Mouse (Mus musculus) lung, embryonic 15.5 days (tissue): Measurements from ENCODE around the gene Hist1h4d. TPM values are rescaled to one million over a fixed set of nuclear protein-coding genes. Genes with fewer than 3 reads are reported as not detected.
A peak's percentile ranks its signal among the peaks of the same experiment; 100 is the strongest.
"Not testable (repeated sequence)": the region's sequence is repeated elsewhere in the genome, so short reads cannot be mapped to it uniquely, and the experiment has no call there.

Experiments used
- ATAC-seq: fragments of 200-750 bp; cut with Nextera tagmentation; 2 replicates; pipeline ENCODE4 v1.8.0; 2017; ENCODE audit warnings: moderate number of reproducible peaks, borderline replicate concordance; ENCODE audit not compliant: low FRiP score, low TSS enrichment; ENCODE audit errors: extremely low read depth
- H3K27ac ChIP-seq: fragments of 300-500 bp; sonication (generic); 2 replicates; pipeline ENCODE4 v1.5.1; 2015; ENCODE audit warnings: moderate library complexity, mild to moderate bottlenecking, inconsistent platforms
- H3K27me3 ChIP-seq: fragments of 300-500 bp; sonication (generic); 2 replicates; pipeline ENCODE4 v1.6.1; 2015; ENCODE audit warnings: inconsistent platforms
- H3K36me3 ChIP-seq: fragments of 300-500 bp; sonication (generic); 2 replicates; pipeline ENCODE4 v1.6.1; 2015; ENCODE audit warnings: inconsistent platforms
- H3K4me1 ChIP-seq: fragments of 300-500 bp; sonication (generic); 2 replicates; pipeline ENCODE4 v1.6.1; 2015; ENCODE audit warnings: inconsistent platforms
- H3K4me2 ChIP-seq: fragments of 300-500 bp; sonication (generic); 2 replicates; pipeline ENCODE4 v1.6.1; 2015; ENCODE audit warnings: inconsistent platforms, mild to moderate bottlenecking, moderate library complexity
- H3K4me3 ChIP-seq: fragments of 300-500 bp; sonication (generic); 2 replicates; pipeline ENCODE4 v1.5.1; 2015; ENCODE audit warnings: mild to moderate bottlenecking, inconsistent platforms
- H3K9ac ChIP-seq: fragments of 300-500 bp; sonication (generic); 2 replicates; pipeline ENCODE4 v1.6.1; 2015; ENCODE audit warnings: inconsistent platforms
- H3K9me3 ChIP-seq: fragments of 300-500 bp; sonication (generic); 2 replicates; pipeline ENCODE4 v1.6.1; 2016; ENCODE audit warnings: inconsistent platforms
- WGBS: fragments of 180-500 bp; shearing (Covaris S2); methylation state at CpG from one replicate; pipeline ENCODE4 v1.1.7; 2015; 5-methylcytosine and 5-hydroxymethylcytosine counted together
- microRNA-seq: library from miRNA; unstranded; fragments of <30 nt; microRNA quantifications from one replicate; pipeline ENCODE4, GENCODE M21; 2016
- polyA plus RNA-seq: library from polyadenylated mRNA; unstranded; fragments of >200 nt; fragmentation: Nextera tagmentation; extraction: Ambion mirVana; gene quantifications from 2 replicates; pipeline ENCODE4 v1.2.1, GENCODE M21; 2015

The Hist1h4d gene
- polyA plus RNA-seq, 1 experiment from 2014 or later: 160 TPM

- no peak for ATAC-seq
- Histone ChIP-seq H3K4me3 (peak overlapping the region; percentile 73), H3K27me3 (no peaks in the 10 kb centered on the region), H3K4me1 (peaks cover 13% of the 10 kb centered on the region; the same call in 1 of the 2 replicates), H3K9me3 (no peaks in the 10 kb centered on the region), H3K4me2 (peak overlapping the region; percentile 89), H3K27ac (peak overlapping the region; percentile 100), H3K9ac (peak overlapping the region; percentile 99), H3K36me3 (no peaks in the 10 kb centered on the region)
- WGBS: 38% methylated on average over 12 of the region's 12 CpGs
These were observed 38.8 kb downstream of the Hist1h4d start for GRCm38 (mm10) chr13:23620056-23620732.

GRCm38 (mm10) chr13:23620733-23621531 lies 39.5 kb downstream of the Hist1h4d start, which contains the start of gene Hist1h2be:
Hist1h2be (minus strand) TSS chr13:23621124.
- peaks cover 13% of the 10 kb centered on the region; the same call in 1 of the 2 replicates for H3K4me1 ChIP-seq
- H3K27ac ChIP-seq: peak within 1 kb of the TSS; percentile 100
- peak within 1 kb of the TSS; percentile 99 for H3K9ac ChIP-seq
- H3K27me3 ChIP-seq: no peaks in the 10 kb centered on the region
- H3K4me2 ChIP-seq: peak within 1 kb of the TSS; percentile 89
- under 1% methylated on average over 27 of the region's 27 CpGs for WGBS
- H3K9me3 ChIP-seq: no peaks in the 10 kb centered on the region
- H3K4me3 ChIP-seq: peak within 1 kb of the TSS; percentile 73
- no peaks in the 10 kb centered on the region for H3K36me3 ChIP-seq
- peak; percentile 87 for ATAC-seq

GRCm38 (mm10) chr13:23621532-23622174 lies 40.3 kb downstream of the Hist1h4d start:
- WGBS: under 1% methylated on average over 18 of the region's 18 CpGs

GRCm38 (mm10) chr13:23622175-23622671 lies 40.8 kb downstream of the Hist1h4d start, which contains the start of gene Hist1h1e:
Hist1h1e (minus strand) TSS chr13:23622558.
- H3K9me3 ChIP-seq, H3K36me3 ChIP-seq, H3K27me3 ChIP-seq: not testable (repeated sequence)
- H3K4me2 ChIP-seq: peak within 1 kb of the TSS; percentile 89
- H3K9ac ChIP-seq: peak within 1 kb of the TSS; percentile 99
- ATAC-seq: peak; percentile 89
- H3K27ac ChIP-seq: peak within 1 kb of the TSS; percentile 100
- under 1% methylated on average over 53 of the region's 53 CpGs for WGBS
- H3K4me1 ChIP-seq: peaks cover 13% of the 10 kb centered on the region; the same call in 1 of the 2 replicates
- peak within 1 kb of the TSS; percentile 73 for H3K4me3 ChIP-seq

More at GRCm38 (mm10) chr13:23621532-23622174, 40.3 kb downstream of the Hist1h4d start:
- peak overlapping the region; percentile 73 for H3K4me3 ChIP-seq
- no peaks in the 10 kb centered on the region for H3K27me3 ChIP-seq
- H3K4me2 ChIP-seq: peak overlapping the region; percentile 89
- H3K9me3 ChIP-seq: no peaks in the 10 kb centered on the region
- H3K27ac ChIP-seq: peak overlapping the region; percentile 100
- no peaks in the 10 kb centered on the region for H3K36me3 ChIP-seq
- peak; percentile 86 for ATAC-seq
- peak overlapping the region; percentile 99 for H3K9ac ChIP-seq
- H3K4me1 ChIP-seq: peaks cover 13% of the 10 kb centered on the region; the same call in 1 of the 2 replicates

GRCm38 (mm10) chr13:23622861-23623450 lies 41.6 kb downstream of the Hist1h4d start:
- Histone ChIP-seq H3K9me3 (no peaks in the 10 kb centered on the region), H3K4me1 (peaks cover 13% of the 10 kb centered on the region; the same call in 1 of the 2 replicates), H3K27ac (peak overlapping the region; percentile 100), H3K4me2 (peak overlapping the region; percentile 89), H3K4me3 (peak overlapping the region; percentile 73), H3K9ac (no peak overlapping the region), H3K36me3 (no peaks in the 10 kb centered on the region), H3K27me3 (no peaks in the 10 kb centered on the region)
- 23% methylated on average over 7 of the region's 7 CpGs for WGBS
- ATAC-seq: no peak

GRCm38 (mm10) chr13:23630653-23631052 lies 49.3 kb downstream of the Hist1h4d start:
- Histone ChIP-seq H3K4me3 (no peak overlapping the region), H3K36me3 (no peaks in the 10 kb centered on the region), H3K27ac (no peak overlapping the region), H3K9me3 (no peaks in the 10 kb centered on the region), H3K27me3 (no peaks in the 10 kb centered on the region), H3K4me2 (no peak overlapping the region), H3K9ac (no peak overlapping the region), H3K4me1 (no peaks in the 10 kb centered on the region)
- no peak for ATAC-seq
- WGBS: 44% methylated on average over 1 of the region's 1 CpGs

Small RNA genes within 50 kb of the gene (microRNA-seq; reads per million reads assigned to microRNA genes)
- not detected for gene Gm44297
- not detected for gene Gm44359
- gene Gm44394: not detected

Other genes starting within 250 kb of the Hist1h4d start
- gene Zfp322a, start 212.4 kb upstream of the Hist1h4d start, polyA plus RNA-seq: 51.9 and 53.3 TPM in 2 replicates
- 13.6 and 14.2 TPM in 2 replicates for gene Abt1, start 157.7 kb upstream of the Hist1h4d start, polyA plus RNA-seq
- 0.14 and 0.26 TPM in 2 replicates for gene Btn1a1, start 115.7 kb upstream of the Hist1h4d start, polyA plus RNA-seq
- 0.16 and 0.21 TPM in 2 replicates for gene Btn2a2, start 92.7 kb upstream of the Hist1h4d start, polyA plus RNA-seq
- 6.9 and 8.1 TPM in 2 replicates for gene Hist1h4h, start 50.5 kb upstream of the Hist1h4d start, polyA plus RNA-seq
- 6.2 and 8.4 TPM in 2 replicates for gene Hist1h2af, start 47.7 kb upstream of the Hist1h4d start, polyA plus RNA-seq
- 9.5 and 10.8 TPM in 2 replicates for gene Hist1h3g, start 46.2 kb upstream of the Hist1h4d start, polyA plus RNA-seq
- gene Hist1h2bh, start 38.2 kb upstream of the Hist1h4d start, polyA plus RNA-seq: 1.4 TPM in 2 replicates
- 0.75 and 1.5 TPM in 2 replicates for gene Hist1h3f, start 37.5 kb upstream of the Hist1h4d start, polyA plus RNA-seq
- gene Hist1h4f, start 29.9 kb upstream of the Hist1h4d start, polyA plus RNA-seq: 1.7 and 2.1 TPM in 2 replicates
- gene Hist1h1d, start 28.3 kb upstream of the Hist1h4d start, polyA plus RNA-seq: 0.78 and 0.86 TPM in 2 replicates
- 7.1 and 7.9 TPM in 2 replicates for gene Hist1h3e, start 19.2 kb upstream of the Hist1h4d start, polyA plus RNA-seq
- 143 and 164 TPM in 2 replicates for gene Hist1h2ae, start 10.4 kb upstream of the Hist1h4d start, polyA plus RNA-seq
- gene Hist1h2bg, start 10.2 kb upstream of the Hist1h4d start, polyA plus RNA-seq: 14.5 and 17.7 TPM in 2 replicates
- gene Hist1h2bf, start 7.4 kb upstream of the Hist1h4d start, polyA plus RNA-seq: 10.1 and 10.2 TPM in 2 replicates
- 3.1 and 4.6 TPM in 2 replicates for gene Hist1h2ad, start 7.2 kb upstream of the Hist1h4d start, polyA plus RNA-seq
- 9.4 and 10.2 TPM in 2 replicates for gene Hist1h3d, start 5.8 kb upstream of the Hist1h4d start, polyA plus RNA-seq
- gene Hist1h2be, start 39.5 kb downstream of the Hist1h4d start, polyA plus RNA-seq: 2.5 and 3.6 TPM in 2 replicates
- gene Hist1h1e, start 41.0 kb downstream of the Hist1h4d start, polyA plus RNA-seq: 28.3 and 28.5 TPM in 2 replicates
- gene Hist1h2ac, start 102.3 kb downstream of the Hist1h4d start, polyA plus RNA-seq: 1.6 and 1.8 TPM in 2 replicates
- 60.8 and 63.6 TPM in 2 replicates for gene Hist1h2bc, start 102.6 kb downstream of the Hist1h4d start, polyA plus RNA-seq
- 0.22 and 0.35 TPM in 2 replicates for gene Hist1h1t, start 114.2 kb downstream of the Hist1h4d start, polyA plus RNA-seq
- gene Hist1h4c, start 116.9 kb downstream of the Hist1h4d start, polyA plus RNA-seq: 8.2 and 9.4 TPM in 2 replicates
- 8.6 and 10.8 TPM in 2 replicates for gene Hfe, start 129.3 kb downstream of the Hist1h4d start, polyA plus RNA-seq
- gene Hist1h1c, start 157.2 kb downstream of the Hist1h4d start, polyA plus RNA-seq: 36.2 and 37.0 TPM in 2 replicates
- gene Hist1h3c, start 164.0 kb downstream of the Hist1h4d start, polyA plus RNA-seq: 12.0 and 13.7 TPM in 2 replicates
- 3.2 and 4.1 TPM in 2 replicates for gene Hist1h2bb, start 165.1 kb downstream of the Hist1h4d start, polyA plus RNA-seq
- gene Hist1h2ab, start 169.5 kb downstream of the Hist1h4d start, polyA plus RNA-seq: 74.3 and 83.5 TPM in 2 replicates
- gene Hist1h3b, start 170.7 kb downstream of the Hist1h4d start, polyA plus RNA-seq: 12.0 and 18.6 TPM in 2 replicates
- gene Hist1h4b, start 175.4 kb downstream of the Hist1h4d start, polyA plus RNA-seq: 5.8 and 7.5 TPM in 2 replicates
- 0.69 TPM in 1 of 2 replicates, not detected in the other for gene Hist1h4a, start 179.6 kb downstream of the Hist1h4d start, polyA plus RNA-seq
- gene Hist1h3a, start 180.8 kb downstream of the Hist1h4d start, polyA plus RNA-seq: 8.3 and 8.5 TPM in 2 replicates
- gene Hist1h1a, start 182.1 kb downstream of the Hist1h4d start, polyA plus RNA-seq: 3.3 and 3.9 TPM in 2 replicates
- not detected in 2 replicates for gene Trim38, start 188.3 kb downstream of the Hist1h4d start, polyA plus RNA-seq
- gene Slc17a2, start 225.4 kb downstream of the Hist1h4d start, polyA plus RNA-seq: not detected in 2 replicates